Mouse (Mus musculus): ENCODE results near the gene Neu2. TPM values are rescaled to one million over a fixed set of nuclear protein-coding genes. Genes with fewer than 3 reads are reported as not detected.
"Not testable (repeated sequence)": the region's sequence is repeated elsewhere in the genome, so short reads cannot be mapped to it uniquely, and the experiment has no call there.

Gene Neu2
- not detected for total RNA-seq (2022)

DNA sequence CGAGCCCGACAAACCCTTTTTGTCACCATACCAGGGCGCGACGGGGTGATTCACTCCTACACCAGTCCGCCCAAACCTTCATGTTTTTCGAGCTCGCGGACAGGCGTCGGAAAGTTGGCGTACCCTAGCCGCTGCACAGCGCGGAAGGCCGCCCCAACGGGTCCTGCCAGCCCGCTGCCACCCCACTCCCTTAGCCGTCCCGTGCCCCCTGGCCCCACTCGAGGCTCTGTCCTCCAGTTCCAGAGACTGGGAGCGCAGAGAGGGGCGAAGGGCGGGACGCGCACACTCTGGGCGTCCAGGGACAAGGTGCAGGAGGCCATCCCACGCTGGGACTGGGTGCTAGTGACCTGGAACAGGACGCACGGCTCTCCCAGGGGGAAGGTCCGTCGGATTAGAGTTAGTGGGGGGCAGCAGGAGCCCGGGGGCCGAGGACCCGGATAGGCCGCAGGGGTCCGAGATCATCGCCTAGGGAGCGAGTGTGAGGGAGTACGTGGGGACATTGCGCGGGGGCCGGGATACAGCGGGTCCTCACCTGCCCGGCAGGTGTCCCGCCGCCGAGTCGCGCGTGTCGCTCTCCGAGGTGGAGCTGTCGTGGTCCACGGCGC, at the start of gene Neu2:
Gene Neu2, plus strand, starts transcription at position 329 of the 605 bp plus-strand sequence.
- no peak for DNase-seq

DNA sequence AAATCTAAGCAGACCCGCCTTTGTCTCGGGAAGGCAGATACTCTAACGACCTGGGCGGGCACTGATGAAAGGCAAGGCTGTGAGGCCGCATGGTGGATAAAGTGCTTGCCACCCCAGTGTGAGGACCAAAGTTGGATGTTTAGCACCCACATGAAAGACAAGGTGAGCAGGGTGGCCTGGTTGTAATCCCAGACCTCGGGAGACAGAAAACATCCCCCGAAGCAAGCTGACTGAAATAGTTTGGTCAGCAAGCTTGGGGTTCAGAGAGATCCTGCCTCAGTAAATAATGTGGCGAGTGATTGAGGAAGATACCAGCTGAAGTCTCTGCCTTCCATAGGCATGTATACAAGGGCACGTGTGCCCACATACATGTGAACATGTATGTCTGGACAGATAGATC, 42.2 kb upstream of the Neu2 start:
- DNase-seq: no peak

GRCm38 (mm10) chr1:87468321-87468720, 41.4 kb upstream of the Neu2 start:
- DNase-seq: no peak

- not testable (repeated sequence) for DNase-seq
These were observed 39.7 kb upstream of the Neu2 start, which contains the start of gene Snorc for GRCm38 (mm10) chr1:87469971-87470370. Snorc (plus strand) TSS chr1:87470271.

DNA sequence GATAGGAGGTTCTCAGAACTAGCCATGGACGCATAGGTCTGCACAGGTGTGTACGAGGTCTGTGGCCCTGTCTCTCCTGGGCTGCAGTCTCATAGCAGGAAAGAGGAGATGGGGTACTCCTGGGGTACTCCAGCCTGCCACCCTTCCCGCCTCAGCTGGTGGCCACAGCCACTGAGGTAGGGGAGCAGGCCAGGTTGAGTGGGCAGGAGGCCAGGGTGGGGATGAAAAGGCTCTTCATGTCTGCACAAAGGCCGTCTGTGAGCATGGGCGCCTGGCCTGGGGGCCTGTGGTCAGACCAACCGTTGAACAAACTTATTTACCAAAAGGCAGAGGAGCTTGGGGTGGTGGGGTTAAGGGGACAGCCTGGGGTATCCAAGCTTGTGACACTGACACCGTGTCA, 37.8 kb upstream of the Neu2 start:
- no peak for DNase-seq

DNA sequence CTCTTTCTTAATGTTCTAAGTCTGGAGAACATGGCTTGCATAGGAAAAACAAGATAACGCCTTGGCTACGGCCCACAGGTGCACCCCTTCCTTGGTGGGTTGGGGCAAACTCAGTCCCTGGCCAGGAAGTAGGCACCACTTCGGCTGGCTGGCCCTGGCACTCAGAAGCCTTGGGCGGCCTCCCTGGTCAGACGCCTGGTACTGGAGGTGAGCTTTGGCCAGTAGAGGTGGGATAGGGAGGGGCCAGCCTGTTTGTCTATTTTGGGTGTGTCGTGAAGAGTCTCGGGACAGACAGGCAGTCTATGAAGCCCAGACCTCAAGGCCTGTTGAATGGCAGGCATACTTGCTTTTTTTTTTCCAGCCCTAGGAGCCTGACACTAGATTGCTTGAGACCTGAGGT, 37.1 kb upstream of the Neu2 start:
- DNase-seq: no peak

GRCm38 (mm10) chr1:87475076-87475895, 34.4 kb upstream of the Neu2 start:
- no peak for DNase-seq

DNA sequence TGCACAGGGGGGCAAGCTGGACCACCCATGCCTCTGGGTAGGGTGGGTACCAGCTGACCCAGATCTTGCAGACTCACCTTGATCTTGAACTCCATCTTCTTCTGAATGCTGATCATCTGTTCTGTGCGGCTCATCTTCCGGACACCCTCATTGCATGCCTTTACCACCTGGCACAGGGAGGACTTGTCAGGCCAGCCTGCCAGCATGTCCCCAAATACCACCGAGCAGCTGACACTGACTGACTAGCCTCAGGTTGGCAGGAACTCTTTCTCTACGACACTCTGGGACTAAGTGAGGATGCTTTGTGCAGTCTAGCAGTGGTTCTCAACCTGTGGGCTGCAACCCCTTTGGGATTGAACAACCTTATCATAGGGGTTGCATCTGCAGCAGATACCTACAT, 27.1 kb upstream of the Neu2 start:
- no peak for DNase-seq

GRCm38 (mm10) chr1:87486386-87486785, 23.3 kb upstream of the Neu2 start:
- DNase-seq: no peak

GRCm38 (mm10) chr1:87492285-87492684, 17.4 kb upstream of the Neu2 start:
- DNase-seq: no peak

DNA sequence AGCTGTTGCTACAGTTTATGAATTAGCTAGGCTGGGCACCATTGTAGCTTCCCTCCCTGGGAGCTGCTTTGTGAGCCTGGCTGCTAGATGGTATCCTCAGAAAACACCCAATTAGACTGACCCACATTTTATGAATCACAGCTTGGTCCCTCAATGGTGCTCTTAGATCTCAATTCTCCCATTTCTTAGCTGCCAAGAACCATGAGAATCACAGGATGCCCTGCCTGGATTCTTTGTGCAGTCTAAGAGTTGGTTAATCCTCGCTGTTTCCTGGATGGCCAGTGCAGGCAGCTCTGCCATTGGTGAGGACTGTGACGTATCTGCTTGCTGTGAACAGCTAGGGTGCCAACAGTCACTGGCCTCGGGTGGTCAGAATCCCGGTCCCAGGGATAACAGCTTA, 16.1 kb upstream of the Neu2 start:
- no peak for DNase-seq

DNA sequence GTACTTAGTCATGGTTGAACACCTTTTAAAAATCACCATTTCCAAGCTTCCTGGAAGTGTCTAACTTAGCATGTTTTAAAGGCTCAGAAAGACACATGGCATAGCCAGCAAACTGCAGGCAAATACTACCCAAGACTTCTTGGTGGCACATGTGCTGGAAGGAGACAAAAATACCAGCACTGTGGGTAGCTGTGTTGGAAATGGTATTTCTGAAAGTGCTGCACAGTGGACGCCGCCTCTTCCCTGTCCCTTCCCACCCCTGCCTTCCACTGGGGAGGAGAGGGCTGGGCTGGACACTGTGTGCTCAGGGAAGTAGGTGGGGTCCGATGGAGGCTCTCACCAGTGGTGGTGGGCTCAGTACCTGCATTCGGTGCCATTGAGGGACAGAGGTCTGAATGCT, 4.2 kb upstream of the Neu2 start:
- DNase-seq: no peak

DNA sequence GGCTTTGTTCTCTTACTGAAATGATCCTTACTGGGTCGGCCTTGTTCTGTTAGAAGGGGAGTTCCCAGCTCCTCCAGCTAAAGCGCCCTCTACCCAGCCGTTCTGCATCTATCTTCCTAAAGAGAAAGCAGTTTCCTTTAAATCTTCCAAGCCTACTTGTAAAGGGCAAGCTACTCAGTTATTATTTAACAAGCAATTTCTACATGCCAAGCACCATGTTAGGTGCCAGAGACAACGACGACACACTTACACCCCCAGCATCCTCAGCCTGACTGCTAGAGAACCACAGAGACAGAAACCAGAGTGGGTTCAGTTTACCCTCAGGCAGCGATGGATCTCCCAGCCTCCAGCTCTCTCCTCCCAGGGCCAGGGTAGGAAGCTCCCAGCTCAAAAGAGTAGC, 1.8 kb upstream of the Neu2 start:
- no peak for DNase-seq

GRCm38 (mm10) chr1:87508591-87509560, 813 bp upstream of the Neu2 start:
- no peak for DNase-seq

DNA sequence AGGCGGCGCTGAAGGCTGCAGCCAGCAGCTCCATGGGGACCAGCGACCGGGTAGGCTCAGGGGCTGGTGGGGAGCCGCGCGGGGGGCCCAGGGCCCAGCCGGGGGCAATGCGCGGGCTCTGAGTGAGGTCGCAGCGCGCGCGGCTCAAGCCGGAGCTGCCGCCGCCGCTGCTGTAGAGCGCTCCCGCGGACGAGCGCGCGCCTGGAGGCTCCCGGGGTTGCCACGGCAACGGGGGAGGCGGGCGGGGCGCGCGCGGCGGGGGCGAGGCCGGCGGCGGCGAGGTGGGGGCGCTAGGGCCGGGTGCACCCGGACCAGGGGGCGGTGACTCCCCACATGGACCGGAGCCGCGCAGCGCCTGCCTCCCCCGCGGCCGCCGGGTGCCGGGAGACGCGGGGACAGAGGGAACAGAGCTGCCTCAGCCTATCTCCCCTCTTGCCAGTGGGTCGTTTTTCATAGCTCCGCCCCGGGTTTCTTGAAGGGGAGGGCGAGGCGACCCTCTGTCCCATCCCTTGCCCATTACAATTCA, 540 bp downstream of the Neu2 start:
- DNase-seq: no peak

GRCm38 (mm10) chr1:87510845-87511244, 1.2 kb downstream of the Neu2 start:
- no peak for DNase-seq

DNA sequence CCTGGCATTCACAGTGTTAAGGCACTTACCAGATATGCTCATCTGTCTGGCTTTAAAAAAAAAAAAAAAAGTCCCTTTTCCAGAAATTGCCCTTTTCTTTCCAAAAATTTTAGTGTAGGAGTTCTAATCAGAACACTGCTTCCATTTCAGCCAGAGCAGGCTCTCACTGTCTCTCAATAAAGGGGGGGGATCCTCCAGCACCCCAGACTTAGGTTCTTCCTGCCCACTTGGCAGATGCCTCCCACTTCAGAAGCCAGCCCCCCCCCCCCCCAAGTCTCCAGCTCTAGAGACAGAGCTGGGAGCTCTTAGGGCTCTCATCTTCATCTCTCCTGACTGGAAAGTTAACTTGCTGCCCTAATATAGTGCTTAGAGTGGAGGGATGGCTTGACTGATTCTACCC, 10.8 kb downstream of the Neu2 start:
- no peak for DNase-seq

DNA sequence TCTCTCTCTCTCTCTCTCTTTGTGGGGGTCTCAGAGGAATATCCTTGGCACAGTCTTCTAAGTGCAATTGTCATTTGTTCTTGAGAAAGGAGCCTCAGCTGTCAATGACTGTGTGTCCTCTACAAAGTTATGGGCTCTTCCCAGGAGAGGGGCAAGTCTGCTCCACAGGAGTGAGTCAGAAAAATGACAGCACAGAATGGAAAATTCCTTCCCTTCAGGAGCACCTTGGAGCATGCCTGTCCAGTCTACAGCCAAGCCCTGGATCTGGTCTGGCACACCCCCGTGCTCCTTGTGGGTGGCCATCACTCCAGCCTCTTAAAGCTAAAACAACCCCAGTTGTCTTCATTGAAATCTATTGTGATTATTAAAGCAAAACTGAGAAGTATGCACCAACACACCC, 11.8 kb downstream of the Neu2 start:
- DNase-seq: peak; percentile 9

DNA sequence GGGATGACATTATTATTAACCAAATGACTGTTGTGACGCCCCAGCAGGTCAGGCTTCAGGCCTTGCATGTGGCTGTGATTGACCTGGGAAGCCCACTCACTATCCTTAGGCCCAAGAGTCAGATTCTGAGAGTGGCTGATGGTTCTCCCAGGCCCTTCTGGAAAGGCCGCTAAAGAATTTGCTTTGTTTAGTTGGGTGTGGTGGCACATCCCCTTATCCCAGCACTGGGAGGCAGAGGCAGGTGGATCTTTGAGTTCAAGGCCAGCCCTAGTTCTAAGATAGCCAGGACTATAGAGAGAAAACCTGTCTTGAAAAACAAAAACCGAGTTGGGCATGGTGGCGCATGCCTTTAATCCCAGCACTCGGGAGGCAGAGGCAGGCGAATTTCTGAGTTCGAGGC, 15.4 kb downstream of the Neu2 start:
- no peak for DNase-seq

DNA sequence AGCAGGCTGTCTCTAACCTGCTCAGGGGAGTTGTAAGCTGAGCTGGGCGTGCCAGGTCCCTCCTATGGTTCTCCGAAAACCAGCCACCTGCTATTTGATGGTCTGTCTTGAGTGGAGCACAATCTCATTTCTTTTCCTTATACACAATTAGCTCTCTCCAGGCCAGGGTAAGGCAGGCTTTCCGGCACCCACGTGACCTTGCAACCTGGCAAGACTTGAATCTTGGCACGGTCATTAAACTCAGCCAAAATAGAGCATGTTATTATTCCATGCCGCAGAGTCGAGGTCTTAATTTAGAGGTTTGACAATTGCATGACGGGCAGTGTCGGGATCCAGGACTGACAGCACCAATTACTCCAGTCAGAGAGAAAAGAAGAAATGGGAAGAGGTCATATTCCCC, 17.5 kb downstream of the Neu2 start:
- no peak for DNase-seq

DNA sequence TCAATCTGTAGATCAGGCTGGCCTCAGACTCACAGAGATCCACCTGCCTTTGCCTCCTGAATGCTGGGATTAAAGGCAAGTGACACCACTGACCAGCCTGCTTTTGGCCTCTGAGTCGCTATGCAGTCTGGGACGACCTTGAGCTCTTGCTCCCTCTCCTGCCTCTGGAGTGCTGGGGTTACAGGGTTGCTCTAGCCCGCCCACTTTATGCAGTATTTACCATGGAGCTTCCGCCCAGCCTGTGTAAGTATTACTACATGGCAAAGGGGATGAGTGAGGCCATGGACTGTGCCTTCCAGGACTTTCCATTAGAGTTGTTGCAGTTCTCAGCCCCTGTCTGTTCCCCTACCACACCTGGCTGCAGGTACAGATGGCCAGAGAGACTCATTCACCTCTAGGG, 22.7 kb downstream of the Neu2 start:
- no peak for DNase-seq

- no peak for DNase-seq
These were observed 24.4 kb downstream of the Neu2 start for GRCm38 (mm10) chr1:87534118-87534517.

- DNase-seq: no peak
These were observed 27.3 kb downstream of the Neu2 start for GRCm38 (mm10) chr1:87537008-87537407.

Measured in adrenal gland, adult 8-10 months (tissue).